Mouse (Mus musculus): ENCODE measurements around the gene Bub1b.

Gene Bub1b

DNA sequence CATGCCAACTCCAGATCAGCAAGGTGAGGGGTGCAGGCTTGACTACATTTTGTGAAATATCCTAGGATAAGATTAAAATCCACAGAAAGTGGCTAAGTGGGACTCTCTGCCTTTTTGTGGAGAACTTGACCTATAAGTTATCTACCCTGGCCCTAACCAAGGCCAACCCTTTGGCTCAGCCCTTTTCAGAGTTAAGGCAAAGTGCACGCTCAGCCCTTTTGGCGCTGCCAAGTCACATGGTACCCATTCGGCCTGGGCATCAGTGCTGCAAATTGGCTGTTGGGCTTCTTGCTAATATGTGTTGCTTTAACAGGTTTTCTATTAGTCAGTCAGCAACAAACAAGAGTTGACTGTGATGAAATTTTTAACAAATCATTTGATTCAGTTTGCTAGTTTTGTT, 89.8 kb downstream of the Bub1b start:
- H3K36me3 ChIP-seq (ENCODE audit: insufficient read depth, low read length): no peaks in the 10 kb centered on the region
- no peaks in the 10 kb centered on the region for H3K9me3 ChIP-seq (ENCODE audit: low read length)
- TF ChIP-seq NANOG (IDR thresholded peaks at IDR 0.05; ENCODE audit: borderline replicate concordance, low read length): no peak
- peaks cover 2% of the 10 kb centered on the region for H3K4me1 ChIP-seq (replicated peaks; ENCODE audit: low read depth, low read length)
- no peak overlapping the region for H3K4me3 ChIP-seq (replicated peaks; ENCODE audit: low read length)
- peaks cover 37% of the 10 kb centered on the region for H3K27me3 ChIP-seq (ENCODE audit: insufficient read depth, low read length)

DNA sequence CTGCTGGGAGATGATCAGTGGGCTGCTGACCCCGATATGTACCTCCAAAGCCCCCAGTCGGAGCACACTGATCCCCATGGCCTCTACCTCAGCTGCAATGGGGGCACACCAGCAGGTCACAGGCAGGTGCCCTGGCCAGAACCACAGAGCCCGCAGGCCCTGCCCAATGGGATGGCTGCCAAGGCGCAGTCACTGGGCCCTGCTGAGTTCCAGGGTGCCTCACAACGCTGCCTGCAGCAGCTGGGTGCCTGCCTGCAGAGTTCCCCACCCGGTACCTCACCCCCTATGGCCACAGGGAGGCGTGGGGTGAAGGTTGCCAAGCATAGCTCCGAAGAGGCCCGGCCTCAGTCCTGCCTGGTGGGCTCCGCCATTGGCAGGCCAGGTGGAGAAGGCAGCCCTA, 91.9 kb downstream of the Bub1b start:
- peaks cover 49% of the 10 kb centered on the region for H3K27me3 ChIP-seq (ENCODE audit: insufficient read depth, low read length)
- H3K4me3 ChIP-seq (replicated peaks; ENCODE audit: low read length): no peak overlapping the region
- no peaks in the 10 kb centered on the region for H3K36me3 ChIP-seq (ENCODE audit: insufficient read depth, low read length)
- no peaks in the 10 kb centered on the region for H3K9me3 ChIP-seq (ENCODE audit: low read length)
- no peaks in the 10 kb centered on the region; the same call in none of the 2 replicates for H3K4me1 ChIP-seq (replicated peaks; ENCODE audit: low read depth, low read length)
- TF ChIP-seq NANOG (IDR thresholded peaks at IDR 0.05; ENCODE audit: borderline replicate concordance, low read length) (no peak), POU5F1 (IDR thresholded peaks at IDR 0.05; ENCODE audit: borderline replicate concordance, low read length) (no peak), CTCF (conservative IDR thresholded peaks at IDR 0.05; ENCODE audit: low read length) (no peak)

All from E14TG2a.4 (cell line).